Mouse (Mus musculus) embryonic stem cell, embryonic (primary cell): Measurements from ENCODE around the gene Alb.

ENCODE experiments used
- CTCF ChIA-PET, 4 experiments: fragments of 300-600 bp in 2 of 4; fragments of 350-600 bp in 2 of 4; sonication (Branson Sonifier 250); formaldehyde crosslinking; loops; one replicate each; lab custom pipeline; 2022; ENCODE audit warnings: inconsistent platforms in 2 of 4; lab: Charles Lee
- POLR2A ChIA-PET, 4 experiments: fragments of 300-600 bp in 2 of 4; fragments of 350-600 bp in 2 of 4; sonication (Branson Sonifier 250); formaldehyde crosslinking; loops; one replicate each; lab custom pipeline; 2022; ENCODE audit warnings: antibody characterized with exemption in 4 of 4, inconsistent platforms in 1 of 4; lab: Charles Lee

Gene Alb

DNA sequence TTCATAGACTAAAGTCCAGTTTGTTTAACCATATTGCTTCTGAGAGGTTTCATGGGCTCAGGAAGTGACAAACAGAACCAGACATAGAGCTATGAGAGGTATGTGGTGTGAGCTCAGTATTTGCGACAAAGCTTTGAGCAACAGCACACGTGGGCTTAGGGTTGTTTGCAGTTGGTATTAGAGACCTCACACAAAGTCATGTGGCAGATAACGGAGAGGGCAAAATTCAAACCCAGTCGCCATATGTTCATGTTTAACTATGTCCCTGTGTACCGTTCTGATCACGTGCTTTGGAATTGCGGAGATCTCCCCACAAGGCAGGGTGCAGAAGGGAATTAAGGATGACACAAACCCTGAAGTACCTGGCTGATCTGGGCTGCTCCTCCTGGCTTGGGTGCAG is 27.6 kb downstream of the Alb start:
- POLR2A ChIA-PET = no interaction called here
- CTCF ChIA-PET = interaction anchor here in 2 of 4 experiments (0.8 to 1.1 kb wide), 2 partner anchors 13 kb away, joined by 3 read pairs; no protein-coding TSS in a partner anchor

DNA sequence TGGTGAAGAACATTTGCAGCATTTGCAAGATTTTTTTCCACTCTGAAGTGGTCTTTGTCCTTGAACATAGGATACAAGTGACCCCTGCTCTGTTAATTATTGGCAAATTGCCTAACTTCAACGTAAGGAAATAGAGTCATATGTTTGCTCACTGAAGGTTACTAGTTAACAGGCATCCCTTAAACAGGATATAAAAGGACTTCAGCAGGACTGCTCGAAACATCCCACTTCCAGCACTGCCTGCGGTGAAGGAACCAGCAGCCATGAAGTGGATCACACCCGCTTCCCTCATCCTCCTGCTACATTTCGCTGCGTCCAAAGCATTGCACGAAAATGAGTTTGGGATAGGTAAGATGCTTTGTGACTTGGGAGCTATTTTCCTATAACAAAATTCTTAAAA is 29.8 kb downstream of the Alb start, which contains the start of gene Afp:
Gene Afp, plus strand, starts transcription at position 220 of the 400 bp plus-strand sequence.
- POLR2A ChIA-PET = no interaction called here
- CTCF ChIA-PET = interaction anchor here in 1 of 4 experiments (1.2 kb wide), 1 partner anchor 12 kb away, joined by 9 read pairs; no protein-coding TSS in a partner anchor

DNA sequence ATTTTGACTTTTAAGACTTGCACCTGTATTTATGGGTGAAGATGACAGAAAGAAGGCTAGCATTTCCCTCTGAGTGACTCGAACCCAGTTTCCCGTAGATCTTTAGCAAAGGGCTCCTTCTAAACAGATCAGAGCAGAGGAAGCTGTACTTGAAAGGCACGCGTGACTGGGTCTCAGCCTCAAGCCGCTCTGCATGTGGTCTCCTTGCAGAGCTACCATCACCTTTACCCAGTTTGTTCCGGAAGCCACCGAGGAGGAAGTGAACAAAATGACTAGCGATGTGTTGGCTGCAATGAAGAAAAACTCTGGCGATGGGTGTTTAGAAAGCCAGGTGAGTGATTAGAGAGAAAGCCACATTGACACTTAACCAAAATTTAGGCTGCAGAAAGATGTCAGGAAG is 31.7 kb downstream of the Alb start:
- ChIA-PET CTCF (interaction anchor here in 2 of 4 experiments (1.0 to 1.9 kb wide), 2 partner anchors 8 kb away, joined by 5 to 7 read pairs; no protein-coding TSS in a partner anchor), POLR2A (no interaction called here)

DNA sequence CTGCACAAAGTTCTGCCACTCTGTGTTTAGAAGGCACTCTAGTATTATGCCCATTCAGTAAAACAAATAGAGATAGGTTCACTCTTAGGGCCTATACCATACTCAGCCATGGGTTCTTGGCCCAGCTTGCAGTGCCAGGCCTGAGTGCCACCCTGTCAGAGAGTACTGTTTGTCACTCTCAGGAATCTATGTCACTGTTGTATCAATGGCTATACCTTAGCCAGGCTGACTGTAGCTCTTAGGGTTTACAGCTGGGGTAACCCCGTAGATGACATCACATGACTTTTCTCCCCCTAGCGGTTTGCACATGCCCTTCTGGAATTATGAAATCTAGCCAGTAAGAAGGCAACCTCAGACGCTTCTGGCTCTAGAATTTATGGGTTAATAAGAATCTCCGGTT is 33.6 kb downstream of the Alb start:
- CTCF ChIA-PET = no interaction called here
- POLR2A ChIA-PET = no interaction called here

DNA sequence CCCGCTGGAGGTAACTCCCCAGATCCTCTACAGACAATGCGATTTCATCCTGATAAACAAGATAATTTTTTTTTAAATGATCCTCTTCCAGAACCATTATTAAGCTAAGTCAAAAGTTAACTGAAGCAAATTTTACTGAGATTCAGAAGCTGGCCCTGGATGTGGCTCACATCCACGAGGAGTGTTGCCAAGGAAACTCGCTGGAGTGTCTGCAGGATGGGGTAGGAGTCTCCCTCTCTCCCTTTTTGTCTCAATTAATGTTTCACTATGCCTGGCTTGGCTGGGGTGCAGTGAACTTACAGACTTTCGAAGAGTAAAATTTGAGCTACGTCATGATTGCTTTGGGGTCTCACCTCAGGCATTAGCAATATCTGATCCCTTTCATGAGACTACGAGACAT is 38.8 kb downstream of the Alb start:
- CTCF ChIA-PET = interaction anchor here in 3 of 4 experiments (1.0 to 1.5 kb wide), 4 partner anchors 89 to 298 kb away, joined by 3 to 4 read pairs (median 4); no protein-coding TSS in a partner anchor
- POLR2A ChIA-PET = no interaction called here

DNA sequence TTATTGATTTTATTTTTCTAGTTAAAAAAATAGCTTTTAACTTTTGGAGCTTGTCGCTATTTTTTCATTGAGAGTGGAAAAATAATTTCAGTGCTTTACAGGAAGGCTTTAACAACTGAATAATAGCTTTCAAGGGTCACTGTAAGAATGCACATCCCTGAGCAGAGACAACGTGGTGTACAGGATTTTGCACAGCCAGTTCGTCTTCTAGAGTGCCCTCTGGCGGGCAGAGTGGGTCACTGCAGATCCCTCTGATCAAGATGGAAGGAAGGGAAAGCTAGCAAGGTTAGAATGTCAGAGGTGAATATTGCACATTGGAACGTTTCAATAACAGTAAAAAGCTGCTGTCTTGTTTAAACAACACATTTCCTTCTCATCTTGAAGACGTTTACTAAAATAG is 40.0 kb downstream of the Alb start:
- ChIA-PET POLR2A (no interaction called here), CTCF (interaction anchor here (0.5 to 1.5 kb wide), 31 partner anchors 8 to 1960 kb away, joined by 3 to 7 read pairs (median 3); partner anchors contain the start of genes Afm (in 1 of the 4) and Rassf6 (in 1 of the 4))

DNA sequence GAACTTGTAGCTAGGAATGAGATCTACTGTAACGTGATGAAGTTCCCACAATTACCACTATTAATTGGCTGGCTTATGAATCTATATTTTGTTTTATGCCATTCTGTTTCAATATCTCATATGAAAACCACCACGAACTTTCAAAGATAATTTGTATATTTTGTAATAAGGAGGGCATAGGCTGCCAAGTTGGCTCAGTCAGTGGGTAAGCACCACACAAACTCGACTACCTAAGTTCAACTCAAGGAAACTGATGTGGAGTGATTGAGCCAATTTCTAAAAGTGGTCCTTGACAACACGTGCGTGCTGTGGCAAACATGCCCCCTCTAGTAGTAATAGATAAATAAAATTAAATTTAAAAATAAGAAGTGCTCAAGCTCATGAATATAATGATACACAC is 41.1 kb downstream of the Alb start:
- POLR2A ChIA-PET = interaction anchor here in 1 of 4 experiments (1.5 kb wide), 1 partner anchor 135 kb away, joined by 5 read pairs; the partner anchor contains the start of gene Gm9958
- CTCF ChIA-PET = interaction anchor here in 1 of 4 experiments (1.0 kb wide), 1 partner anchor 12 kb away, joined by 9 read pairs; the partner anchor contains the start of gene Afp

DNA sequence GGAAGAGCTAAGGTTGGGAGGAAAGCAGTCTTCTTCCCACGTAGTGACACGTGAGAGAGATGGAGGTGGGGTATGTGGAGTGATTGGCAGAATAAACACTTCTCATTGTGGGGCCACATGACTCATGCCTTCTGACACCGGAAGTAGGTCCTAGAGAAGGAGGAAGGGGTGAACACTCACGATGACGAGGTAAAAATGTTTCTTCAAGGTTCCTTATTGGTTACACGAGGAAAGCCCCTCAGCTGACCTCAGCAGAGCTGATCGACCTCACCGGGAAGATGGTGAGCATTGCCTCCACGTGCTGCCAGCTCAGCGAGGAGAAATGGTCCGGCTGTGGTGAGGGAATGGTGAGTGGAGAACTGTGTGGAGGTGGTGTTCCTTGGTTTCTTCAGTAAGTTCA is 44.0 kb downstream of the Alb start:
- ChIA-PET POLR2A (no interaction called here), CTCF (interaction anchor here in 1 of 4 experiments (0.9 kb wide), 1 partner anchor 8 kb away, joined by 3 read pairs; no protein-coding TSS in a partner anchor)

DNA sequence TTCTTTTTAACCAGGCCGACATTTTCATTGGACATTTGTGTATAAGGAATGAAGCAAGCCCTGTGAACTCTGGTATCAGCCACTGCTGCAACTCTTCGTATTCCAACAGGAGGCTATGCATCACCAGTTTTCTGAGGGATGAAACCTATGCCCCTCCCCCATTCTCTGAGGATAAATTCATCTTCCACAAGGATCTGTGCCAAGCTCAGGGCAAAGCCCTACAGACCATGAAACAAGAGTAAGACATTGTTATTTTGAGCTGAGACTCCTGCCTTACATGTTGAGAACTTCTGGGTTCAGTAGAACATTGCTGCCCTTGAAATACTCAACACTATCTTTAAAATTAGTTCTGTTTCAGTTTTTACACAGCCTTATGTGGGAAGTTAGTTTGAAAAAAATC is 45.8 kb downstream of the Alb start:
- POLR2A ChIA-PET = no interaction called here
- CTCF ChIA-PET = interaction anchor here in 1 of 4 experiments (0.8 kb wide), 1 partner anchor 303 kb away, joined by 4 read pairs; no protein-coding TSS in a partner anchor

DNA sequence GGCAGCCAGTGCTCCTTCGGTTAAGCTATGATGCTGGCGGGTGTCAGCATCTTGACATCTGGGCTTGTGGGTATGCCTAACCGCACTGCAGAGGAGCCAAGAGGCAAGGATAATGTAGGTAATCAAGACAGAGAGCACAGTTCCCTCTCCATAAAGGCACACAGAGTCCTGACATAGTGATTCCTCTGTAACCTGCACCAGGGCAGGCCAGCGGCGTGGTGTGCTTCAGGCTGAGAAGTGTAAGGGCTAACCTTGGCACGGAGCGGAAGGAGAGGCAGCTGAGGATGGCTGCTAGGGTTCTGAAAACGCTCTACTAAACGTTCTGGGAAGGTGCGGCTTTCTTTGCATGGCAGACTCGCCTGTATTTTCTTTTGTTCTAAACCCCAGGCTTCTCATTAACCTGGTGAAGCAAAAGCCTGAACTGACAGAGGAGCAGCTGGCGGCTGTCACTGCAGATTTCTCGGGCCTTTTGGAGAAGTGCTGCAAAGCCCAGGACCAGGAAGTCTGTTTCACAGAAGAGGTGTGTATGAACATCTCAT is 46.8 kb downstream of the Alb start:
- POLR2A ChIA-PET = no interaction called here
- CTCF ChIA-PET = interaction anchor here in 1 of 4 experiments (0.8 to 1.0 kb wide), 2 partner anchors 81 to 304 kb away, joined by 3 to 4 read pairs; no protein-coding TSS in a partner anchor

DNA sequence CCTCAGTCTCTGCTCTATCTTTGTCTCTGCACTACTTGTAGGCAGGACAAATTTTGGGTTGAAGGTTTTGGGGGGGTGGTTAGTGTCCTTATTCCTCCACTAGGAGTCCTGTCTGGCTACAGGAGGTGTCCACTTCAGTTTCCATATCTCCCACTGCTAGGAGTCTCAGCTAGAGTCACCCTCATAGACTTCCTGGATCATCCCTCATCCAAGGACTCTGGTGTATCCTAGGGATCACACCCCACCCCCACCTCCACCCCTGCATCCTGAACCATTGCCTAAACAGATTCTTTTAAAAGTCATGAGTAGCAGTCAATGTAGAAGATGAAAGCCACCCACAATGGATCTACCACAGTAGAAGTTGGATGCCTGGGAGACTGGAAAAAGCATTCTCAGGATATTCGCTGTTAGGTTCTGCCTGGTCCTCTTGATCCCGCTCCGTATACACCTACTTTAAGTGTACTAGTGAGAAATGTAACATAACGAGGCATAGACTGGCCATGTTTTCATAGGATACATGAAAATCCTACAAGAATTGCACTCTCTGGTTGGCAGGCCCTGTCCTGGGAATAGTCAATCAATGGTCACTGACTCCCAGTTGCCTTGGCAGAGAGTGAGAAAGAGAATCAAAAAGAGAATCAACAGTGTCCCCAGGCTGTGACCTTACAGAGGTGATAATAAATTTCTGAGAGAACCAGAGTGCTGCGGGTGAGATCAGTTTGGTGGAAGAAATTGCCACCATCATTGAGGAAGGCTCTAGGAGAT is 49.3 kb downstream of the Alb start:
- CTCF ChIA-PET = no interaction called here
- POLR2A ChIA-PET = no interaction called here

DNA sequence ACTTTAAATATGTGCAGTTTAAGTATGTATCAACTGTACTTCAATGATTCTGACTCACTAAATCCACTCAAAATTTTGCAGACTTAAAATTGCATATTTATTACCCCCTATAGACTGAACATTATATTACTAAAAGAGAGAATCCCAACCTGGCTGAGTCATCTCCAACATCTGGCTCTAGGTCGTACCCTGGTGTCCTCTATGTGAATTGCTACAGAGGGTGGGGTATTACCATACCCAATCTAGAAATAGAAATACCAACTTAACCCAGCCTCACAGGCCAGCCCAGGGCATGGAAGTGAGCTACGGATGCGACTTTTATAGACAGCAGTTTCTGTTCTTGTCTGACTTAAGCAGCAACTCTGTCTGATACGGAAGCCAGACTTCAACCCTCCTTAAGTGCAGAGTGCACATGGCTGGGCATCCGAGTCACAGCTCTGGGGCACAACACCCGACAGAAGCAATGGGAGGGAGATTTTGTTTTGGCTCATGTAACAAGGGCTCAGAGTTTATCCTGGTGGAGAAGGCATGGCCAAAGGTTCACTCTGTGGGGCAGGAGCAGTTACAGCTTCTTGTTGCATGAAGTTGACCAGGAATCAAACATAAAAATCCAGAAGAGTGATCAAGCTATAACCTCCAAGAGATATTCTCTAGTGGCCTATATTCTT is 51.7 kb downstream of the Alb start:
- ChIA-PET POLR2A (no interaction called here), CTCF (interaction anchor here in 1 of 4 experiments (1.0 kb wide), 1 partner anchor 8 kb away, joined by 3 read pairs; no protein-coding TSS in a partner anchor)

DNA sequence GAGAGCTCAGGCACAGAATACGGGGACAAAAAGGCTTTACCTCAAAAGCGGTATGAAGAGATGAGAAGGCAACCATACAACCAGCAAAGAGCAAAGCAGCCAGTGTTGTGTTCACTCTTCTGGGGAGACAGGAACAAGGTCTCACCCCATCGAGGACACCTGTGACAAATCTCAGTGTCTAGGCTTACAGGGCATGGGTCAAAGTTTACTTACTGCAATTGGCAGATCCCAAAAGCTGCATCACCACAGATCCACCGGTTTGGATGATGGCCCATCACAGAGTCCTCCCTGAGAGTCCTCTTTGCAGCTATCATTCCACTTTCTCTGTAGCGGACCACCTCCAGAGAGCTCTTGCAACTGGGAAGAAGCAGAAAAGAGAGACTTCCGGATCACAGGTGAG is 54.9 kb downstream of the Alb start:
- ChIA-PET POLR2A (no interaction called here), CTCF (interaction anchor here in 1 of 4 experiments (0.6 kb wide), 1 partner anchor 1618 kb away, joined by 8 read pairs; no protein-coding TSS in a partner anchor)

DNA sequence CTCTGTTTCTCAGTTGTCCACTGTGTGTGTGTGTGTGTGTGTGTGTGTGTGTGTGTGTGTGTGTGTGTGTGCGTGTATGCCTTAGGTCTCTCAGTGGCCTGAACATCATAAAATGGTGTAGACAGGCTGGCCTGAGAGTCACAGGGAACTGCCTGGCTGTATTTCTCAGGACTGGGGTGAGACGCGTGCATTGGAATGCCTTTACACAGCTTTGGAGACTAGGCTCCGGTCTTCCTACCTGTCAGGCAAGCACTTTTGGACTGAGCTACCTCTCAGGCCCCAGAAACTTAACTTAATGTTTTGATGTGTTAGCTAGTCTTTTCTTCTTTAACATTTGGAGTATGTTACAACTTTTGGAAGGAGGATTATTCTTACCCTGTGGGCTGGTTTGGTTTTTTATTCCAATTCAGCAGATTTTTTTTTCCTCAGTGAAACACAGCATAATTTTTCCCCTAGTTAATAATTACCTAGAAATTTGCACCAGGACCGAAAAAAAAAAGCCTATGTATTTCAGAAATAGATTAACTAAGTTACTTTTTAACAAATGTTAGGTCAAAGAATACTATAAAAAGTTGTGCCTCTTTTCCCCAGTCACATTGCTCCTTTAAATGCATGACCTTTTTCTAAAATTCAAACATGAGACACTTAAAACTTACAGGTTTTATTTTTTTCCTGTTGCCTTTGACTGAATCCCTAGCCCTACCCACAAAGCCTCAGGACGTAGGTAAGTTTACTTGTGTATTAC is 57.8 kb downstream of the Alb start, which contains the start of gene Afm:
Gene Afm, plus strand, starts transcription at position 577 of the 745 bp plus-strand sequence.
- ChIA-PET POLR2A (no interaction called here), CTCF (interaction anchor here in 2 of 4 experiments (1.1 kb wide), 2 partner anchors 18 to 68 kb away, joined by 3 read pairs; no protein-coding TSS in a partner anchor)
